Mouse (Mus musculus) ovary, postnatal 10 days (tissue): Measurements from ENCODE around the gene Srr.

Experiments
- DNase-seq: peaks from one replicate; pipeline ENCODE4 v3.0.0; 2022; ENCODE audit warnings: low spot score

The Srr gene

GRCm38 (mm10) chr11:74907850-74908249 lies 17.9 kb downstream of the Srr start:
- DNase-seq = no peak

- DNase-seq = no peak
Observed at GRCm38 (mm10) chr11:74902416-74902815, 23.3 kb downstream of the Srr start.

DNA sequence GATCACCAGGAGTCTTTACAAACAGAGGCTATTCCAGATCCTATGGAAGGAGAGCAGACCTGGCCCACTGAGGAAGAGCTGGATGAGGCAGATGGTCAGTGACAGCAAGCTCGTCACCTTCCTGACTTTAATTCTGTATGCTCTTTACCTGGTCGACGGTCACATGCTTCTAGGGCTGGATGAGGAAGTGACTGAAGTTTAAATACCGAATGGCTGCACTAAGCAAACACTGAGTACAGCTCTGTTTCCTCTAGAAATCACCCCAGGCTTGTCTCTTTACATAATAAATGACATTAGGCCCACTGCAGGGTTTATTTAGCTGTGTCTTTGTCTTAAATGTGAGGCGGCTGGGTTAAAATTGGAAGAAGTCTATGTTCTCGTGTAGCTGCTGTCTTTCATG lies 24.2 kb downstream of the Srr start:
- DNase-seq = no peak

DNA sequence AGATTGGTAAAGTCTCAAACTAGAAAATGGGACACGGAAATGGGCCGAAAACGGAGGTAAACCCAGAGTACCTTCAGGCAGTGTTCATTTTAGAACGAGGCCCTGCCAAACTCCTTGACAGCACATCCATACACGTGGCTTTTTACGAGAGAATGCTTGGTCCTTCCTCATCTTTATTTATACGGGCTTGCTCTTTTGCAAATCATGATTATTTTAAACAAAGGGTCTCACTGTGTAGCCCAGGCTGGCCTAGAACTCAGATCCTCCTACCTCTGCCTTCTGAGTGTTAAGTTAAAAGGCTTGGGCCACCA lies 27.3 kb downstream of the Srr start:
- DNase-seq = no peak

DNA sequence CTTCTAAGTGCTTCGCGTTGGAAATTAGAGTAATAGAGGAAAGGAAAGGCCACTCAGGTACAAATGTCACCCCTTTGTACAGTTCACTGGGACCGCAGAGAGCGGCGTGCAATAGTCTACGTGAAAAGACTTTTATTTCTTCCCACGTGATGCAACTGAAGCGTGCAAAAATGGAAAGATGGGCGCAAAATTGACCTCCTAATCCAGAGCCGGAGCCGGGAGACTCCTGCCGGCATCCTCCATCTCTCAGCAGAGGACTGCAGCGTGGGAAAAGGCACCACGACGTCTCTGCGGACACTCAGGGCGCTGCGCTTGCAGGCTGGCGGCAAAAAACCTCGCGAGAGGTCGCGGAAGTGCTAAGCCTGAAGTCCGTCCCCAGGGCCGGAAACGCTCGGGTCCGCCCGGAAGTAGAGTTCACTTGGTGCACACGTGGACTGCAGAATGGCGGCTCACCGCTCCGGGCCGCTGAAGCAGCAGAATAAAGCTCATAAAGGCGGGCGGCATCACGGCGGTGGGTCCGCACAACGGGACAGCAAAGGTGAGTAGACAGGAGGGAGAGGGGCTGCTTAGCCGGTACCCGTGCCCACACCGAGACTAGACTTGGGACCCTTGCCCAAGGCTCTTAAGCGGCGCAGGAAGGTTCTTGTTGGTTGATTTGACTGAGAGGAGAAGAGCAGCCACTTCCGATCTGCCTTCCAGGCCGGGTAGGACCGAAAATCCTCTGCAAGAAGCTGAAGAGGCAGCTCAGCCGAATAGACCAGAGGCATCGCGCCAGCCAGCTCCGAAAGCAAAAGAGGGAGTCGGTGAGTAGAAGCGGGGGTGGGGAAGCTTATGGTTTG lies 27.9 kb downstream of the Srr start, which contains the start of gene Tsr1:
Gene Tsr1 (plus strand): TSS at position 394 of the 839 bp plus-strand sequence.
- peak; percentile 69 for DNase-seq

DNA sequence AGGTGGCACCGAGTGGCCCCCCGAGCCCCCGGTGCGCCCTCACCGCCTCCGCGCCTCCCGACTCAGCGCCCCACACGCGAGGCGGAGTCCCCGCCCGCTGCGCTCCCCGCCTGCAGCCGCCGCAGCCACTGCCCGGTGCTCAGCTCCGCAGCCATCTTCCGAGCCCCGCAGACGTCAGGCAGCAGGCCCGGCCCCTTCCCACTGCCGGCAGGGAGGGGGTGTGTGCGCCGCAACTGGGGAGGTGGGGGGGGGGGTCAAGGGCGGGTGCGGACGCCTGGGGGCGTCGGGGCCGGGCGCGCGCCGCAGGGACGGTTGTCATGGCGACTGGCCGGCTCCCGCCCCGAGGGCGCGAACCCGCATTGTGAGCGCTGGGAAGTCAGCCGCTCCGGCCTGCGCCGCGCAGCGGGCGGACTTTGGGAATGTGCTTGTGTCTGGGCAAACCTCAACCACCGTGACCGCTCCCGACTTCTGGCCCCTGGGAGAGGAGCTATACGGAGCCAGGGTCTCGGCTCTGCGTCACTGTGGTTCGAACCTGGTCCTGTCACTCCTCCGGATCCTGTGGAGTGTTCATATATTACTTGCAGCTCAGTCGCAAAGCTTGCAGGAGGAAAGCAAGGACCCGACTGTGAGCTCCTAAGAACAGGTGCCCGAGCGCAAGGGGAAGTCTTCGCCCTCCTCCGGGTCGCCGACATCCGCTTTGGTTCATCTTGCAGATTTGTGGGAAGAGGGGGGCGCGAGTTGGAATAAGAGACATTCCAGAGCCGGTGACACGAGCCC lies 28.7 kb downstream of the Srr start, which contains the start of gene Sgsm2:
Gene Sgsm2 (minus strand): TSS at position 160 of the 777 bp plus-strand sequence.
- DNase-seq = peak; percentile 55

DNA sequence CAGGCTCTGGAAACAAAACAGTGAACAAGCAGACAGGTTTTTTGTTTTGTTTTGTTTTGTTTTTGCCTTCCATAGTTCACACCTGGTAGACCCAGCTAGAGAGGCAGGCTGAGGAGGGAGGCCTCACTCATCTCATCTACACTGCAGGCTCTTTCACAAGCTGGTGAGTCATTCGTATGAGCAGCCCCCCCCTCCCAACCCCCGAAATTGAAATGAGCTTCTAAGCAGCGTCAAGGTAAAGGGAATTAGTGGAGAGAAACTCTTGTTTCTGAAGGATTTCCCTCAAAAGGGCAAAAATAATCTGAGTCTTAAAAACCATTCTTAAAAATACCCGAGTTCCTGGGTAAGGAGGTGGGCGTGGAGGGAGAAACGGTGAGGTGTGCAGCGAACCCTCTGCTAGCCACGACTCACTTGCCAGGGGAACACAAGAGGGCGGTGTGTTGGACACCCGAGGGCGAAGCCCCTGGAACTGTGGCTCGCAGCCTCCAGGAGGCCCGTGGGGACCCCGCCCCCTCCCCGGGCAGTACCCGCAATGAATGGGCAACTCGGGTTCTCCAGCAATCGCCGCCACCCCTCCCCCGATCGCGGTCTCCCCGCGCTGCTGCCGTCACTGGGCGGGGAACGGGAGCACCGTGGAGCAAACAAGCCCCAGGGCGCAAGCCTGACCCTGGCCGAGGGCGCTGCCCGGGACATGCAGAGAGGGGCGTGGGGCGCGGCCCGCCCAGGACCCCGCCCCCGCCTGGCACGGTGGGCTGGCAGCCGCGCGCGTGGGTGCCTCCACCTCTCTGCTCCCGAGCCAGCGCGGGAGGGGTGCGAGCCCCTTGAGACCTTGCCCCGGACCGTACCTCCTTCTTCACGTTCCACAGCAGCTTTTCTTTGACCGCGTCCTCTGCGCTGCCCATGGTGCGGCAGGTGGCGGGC lies 29.5 kb downstream of the Srr start:
- peak; percentile 41 for DNase-seq

DNA sequence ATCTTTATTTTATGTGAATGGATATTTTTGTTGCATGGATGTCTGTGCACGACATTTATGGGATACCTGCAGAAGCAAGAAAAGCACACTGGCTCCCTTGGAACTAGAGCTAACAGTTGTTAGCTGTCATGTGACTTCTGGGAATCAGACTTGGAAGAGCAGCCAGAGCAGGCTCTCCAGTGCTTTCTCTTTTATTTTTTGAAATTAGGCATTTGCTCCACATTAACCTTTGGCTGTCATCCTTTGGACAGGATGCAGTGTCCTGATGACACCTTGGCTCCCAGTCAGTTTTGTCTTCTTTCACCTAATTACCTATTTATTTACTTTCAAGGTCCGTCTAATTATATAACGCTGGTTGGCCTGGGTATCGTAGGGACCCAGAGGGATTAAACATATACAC lies 31.1 kb downstream of the Srr start:
- DNase-seq = no peak

- no peak for DNase-seq
Observed at GRCm38 (mm10) chr11:74883098-74883497, 42.6 kb downstream of the Srr start.

- no peak for DNase-seq
Observed at GRCm38 (mm10) chr11:74881979-74882378, 43.8 kb downstream of the Srr start.

GRCm38 (mm10) chr11:74880999-74881398 lies 44.7 kb downstream of the Srr start:
- DNase-seq = no peak

DNA sequence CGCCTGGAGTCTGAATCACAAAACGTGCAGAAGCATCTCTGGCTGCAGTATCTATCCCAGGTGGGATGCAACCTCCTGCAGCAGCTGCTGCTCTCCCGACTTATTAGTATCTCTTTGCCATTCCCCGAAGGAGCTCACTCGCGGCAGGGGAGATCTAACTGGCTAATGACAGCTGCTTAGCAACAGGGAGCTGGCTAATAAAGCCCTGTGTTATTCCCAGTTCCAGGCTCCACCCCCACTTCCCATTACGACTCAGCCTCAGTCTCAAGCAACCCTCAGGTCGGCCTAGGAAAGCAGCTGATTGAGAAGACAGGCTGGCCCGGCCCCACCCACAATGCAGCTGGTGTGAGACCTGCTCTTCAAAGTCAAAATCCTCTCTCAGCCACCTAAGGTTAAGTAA lies 48.9 kb downstream of the Srr start:
- DNase-seq = no peak

DNA sequence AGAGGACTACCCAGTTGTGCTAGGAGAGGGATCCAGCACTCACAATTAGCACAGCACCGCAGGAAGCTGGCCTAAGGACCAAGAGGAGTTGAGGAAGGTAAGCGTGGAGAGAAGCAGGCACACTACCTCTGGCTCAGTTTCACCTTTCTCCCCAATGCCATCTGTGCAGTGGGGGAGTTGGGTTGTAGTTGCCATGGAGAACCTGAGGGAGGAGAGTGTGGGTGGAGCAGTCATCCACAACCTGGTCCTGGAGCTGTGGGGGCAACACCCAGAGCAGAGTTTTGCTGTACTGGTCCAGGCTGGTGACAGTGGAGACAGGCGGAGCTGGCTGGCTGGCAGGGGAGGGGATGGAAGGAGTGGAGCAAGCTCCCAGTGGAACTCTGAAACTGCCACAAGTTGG lies 51.1 kb downstream of the Srr start:
- DNase-seq = no peak

DNA sequence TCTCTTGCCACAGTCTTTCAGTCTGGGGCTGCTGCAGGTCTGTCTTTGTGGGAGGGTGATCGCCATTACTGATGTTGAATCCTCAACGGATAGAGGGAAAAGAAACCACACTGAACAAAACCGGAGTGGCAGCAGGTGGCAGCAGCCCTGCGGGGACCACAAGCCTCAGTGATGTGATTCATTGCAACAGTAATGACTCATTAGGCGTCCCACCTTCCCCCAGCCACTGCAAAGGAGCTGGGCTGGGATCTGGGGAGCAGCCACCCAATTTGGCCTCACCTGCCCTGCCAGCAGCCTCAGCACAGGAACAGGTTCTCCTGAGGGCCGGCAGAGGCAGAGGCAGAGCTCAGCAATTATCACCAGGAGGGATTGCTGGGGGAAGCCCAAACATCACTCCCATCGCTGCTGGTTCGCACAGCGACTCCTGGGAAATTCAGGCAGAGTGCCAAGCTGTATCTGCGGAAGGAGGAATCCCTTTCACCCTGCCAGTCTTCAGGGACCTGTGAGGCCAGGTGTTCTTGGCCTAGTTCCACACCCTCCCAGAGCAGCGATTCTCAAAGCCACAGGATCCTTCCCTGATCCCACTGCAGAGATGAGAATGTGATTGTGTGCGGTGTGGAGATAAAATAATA lies 54.6 kb downstream of the Srr start:
- no peak for DNase-seq

GRCm38 (mm10) chr11:74870544-74870943 lies 55.2 kb downstream of the Srr start:
- no peak for DNase-seq

DNA sequence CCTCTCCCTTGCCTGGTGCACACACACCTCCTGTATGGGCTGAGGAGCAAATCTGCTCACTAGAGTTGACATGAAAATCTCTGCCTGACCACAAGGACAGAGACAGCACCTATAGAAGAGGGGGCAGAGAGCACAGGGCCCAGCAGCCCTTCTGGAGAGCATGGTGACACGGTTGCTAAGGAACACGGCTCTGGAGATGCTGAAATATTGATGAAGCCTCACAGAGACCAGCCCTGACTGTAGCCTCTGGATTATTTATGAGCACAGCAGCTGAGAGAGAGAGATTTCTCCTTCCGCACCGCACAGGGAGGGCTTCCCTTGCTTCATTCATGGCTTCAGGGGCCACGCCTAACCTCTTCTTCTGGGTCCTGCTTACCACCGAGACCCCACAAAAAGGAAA lies 56.1 kb downstream of the Srr start:
- DNase-seq = no peak

- no peak for DNase-seq
Observed at GRCm38 (mm10) chr11:74868046-74868760, 57.5 kb downstream of the Srr start.

GRCm38 (mm10) chr11:74867181-74867580 lies 58.6 kb downstream of the Srr start:
- no peak for DNase-seq

- peak; percentile 24 for DNase-seq
Observed at GRCm38 (mm10) chr11:74866640-74867039, 59.1 kb downstream of the Srr start.

GRCm38 (mm10) chr11:74865252-74865651 lies 60.5 kb downstream of the Srr start:
- no peak for DNase-seq

DNA sequence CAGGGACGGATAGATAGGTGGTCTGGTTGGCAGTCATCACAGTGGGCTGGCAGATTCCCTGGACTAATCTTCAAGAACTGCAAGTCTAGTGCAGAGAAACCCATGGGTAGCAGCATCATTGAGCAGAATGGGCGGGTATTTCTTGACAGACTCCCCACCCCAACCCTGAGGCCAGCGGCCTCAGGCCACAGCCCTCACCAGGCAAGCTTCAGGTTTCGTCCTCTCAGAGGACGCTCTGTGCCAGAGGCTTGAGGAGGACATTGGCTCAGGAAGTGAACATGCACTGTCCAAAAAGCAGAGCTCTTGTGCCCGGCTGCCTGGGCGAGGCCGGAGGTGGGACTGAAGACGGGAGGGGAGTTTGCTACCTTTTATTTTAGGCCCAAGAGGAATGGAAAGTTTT lies 61.3 kb downstream of the Srr start:
- no peak for DNase-seq
